Mouse (Mus musculus) kidney, embryonic 15.5 days (tissue): ENCODE measurements at regions not wholly inside any gene's neighbourhood (a gene's known extent, or its start where the extent isn't known, plus 50 kb on each side); places are given as distances from the start of the nearest gene placed in this dataset.
A peak's percentile ranks its signal among the peaks of the same experiment; 100 is the strongest.

ENCODE experiments used
- ATAC-seq: fragments of 200-750 bp; cut with Nextera tagmentation; replicated peaks from 2 replicates; pipeline ENCODE4 v1.8.0; 2017; ENCODE audit warnings: moderate TSS enrichment; ENCODE audit not compliant: low FRiP score
- H3K27ac ChIP-seq: fragments of 300-500 bp; sonication (generic); 2 replicates; pipeline ENCODE4 v1.5.1; 2015; ENCODE audit warnings: mild to moderate bottlenecking, inconsistent platforms
- H3K27me3 ChIP-seq: fragments of 300-500 bp; sonication (generic); 2 replicates; pipeline ENCODE4 v1.6.1; 2015; ENCODE audit warnings: inconsistent platforms
- H3K36me3 ChIP-seq: fragments of 300-500 bp; sonication (generic); 2 replicates; pipeline ENCODE4 v1.6.1; 2015; ENCODE audit warnings: inconsistent platforms
- H3K4me1 ChIP-seq: fragments of 300-500 bp; sonication (generic); 2 replicates; pipeline ENCODE4 v1.6.1; 2015; ENCODE audit warnings: inconsistent platforms
- H3K4me2 ChIP-seq: fragments of 300-500 bp; sonication (generic); 2 replicates; pipeline ENCODE4 v1.6.1; 2015; ENCODE audit warnings: moderate library complexity, mild to moderate bottlenecking, inconsistent platforms
- H3K4me3 ChIP-seq: fragments of 300-500 bp; sonication (generic); replicated peaks from 2 replicates; pipeline ENCODE4 v1.5.1; 2015; ENCODE audit warnings: mild to moderate bottlenecking, inconsistent platforms
- H3K9ac ChIP-seq: fragments of 300-500 bp; sonication (generic); 2 replicates; pipeline ENCODE4 v1.6.1; 2015; ENCODE audit warnings: mild to moderate bottlenecking, inconsistent platforms
- H3K9me3 ChIP-seq: fragments of 300-500 bp; sonication (generic); replicated peaks from 2 replicates; pipeline ENCODE4 v1.6.1; 2016; ENCODE audit warnings: inconsistent platforms
- WGBS: fragments of 180-500 bp; shearing (Covaris S2); methylation state at CpG from one replicate; pipeline ENCODE4 v1.1.7; 2015; ENCODE audit warnings: mixed read lengths; 5-methylcytosine and 5-hydroxymethylcytosine counted together
- microRNA counts: library from miRNA; unstranded; fragments of <30 nt; microRNA quantifications from one replicate; lab custom pipeline; 2016
- microRNA-seq: library from miRNA; unstranded; fragments of <30 nt; microRNA quantifications from one replicate; pipeline ENCODE4, GENCODE M21; 2016

DNA sequence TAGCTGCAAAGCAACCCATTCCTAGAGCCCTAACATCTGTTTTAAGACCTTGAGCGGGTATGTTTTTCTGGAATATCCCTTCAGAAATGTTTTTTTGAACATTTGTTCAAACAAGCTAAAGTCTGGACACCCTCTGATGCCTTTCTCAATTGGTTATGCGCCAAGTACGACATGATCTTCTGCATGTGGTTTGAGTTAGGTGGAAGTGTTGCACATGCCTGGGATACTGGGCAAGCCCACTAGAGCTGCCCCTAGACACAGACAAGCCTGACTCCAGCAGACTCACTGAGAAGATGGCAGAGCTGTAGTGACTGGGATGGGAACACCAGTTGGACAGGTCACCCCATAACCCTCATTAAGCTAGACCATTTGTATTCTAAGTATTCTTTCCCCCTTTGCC is 153.2 kb upstream of the Cypt2 start:
- Histone ChIP-seq H3K9me3 (no peaks in the 10 kb centered on the region), H3K9ac (no peak overlapping the region), H3K4me1 (no peaks in the 10 kb centered on the region), H3K27me3 (peaks cover 45% of the 10 kb centered on the region), H3K4me3 (no peak overlapping the region), H3K4me2 (no peak overlapping the region), H3K36me3 (no peaks in the 10 kb centered on the region), H3K27ac (no peak overlapping the region)
- 87% methylated on average over 3 of the region's 3 CpGs for WGBS
- no peak for ATAC-seq

DNA sequence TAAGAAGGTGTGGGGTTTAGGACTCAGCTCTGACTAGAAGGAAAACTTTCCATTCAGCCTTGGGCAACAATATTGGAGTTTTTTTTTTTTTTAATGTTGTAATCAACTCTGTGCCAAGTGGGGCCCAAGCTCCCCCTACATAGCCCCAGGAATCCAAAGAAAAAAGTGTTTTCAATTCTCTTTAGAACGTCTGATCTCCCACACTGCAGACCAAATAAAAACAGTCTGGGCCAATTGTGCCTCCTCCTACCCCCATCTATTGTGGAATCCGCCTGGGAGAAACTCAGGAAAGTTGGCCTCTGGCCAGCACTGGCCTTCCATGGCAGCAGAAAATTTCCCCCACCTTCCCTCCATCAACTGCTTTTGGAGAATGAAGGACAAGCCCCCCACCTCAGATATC is 133.3 kb upstream of the Cypt2 start:
- WGBS: 41% methylated on average over 2 of the region's 2 CpGs
- no peak overlapping the region for H3K27ac ChIP-seq
- H3K9me3 ChIP-seq: no peaks in the 10 kb centered on the region
- ATAC-seq: no peak
- H3K36me3 ChIP-seq: no peaks in the 10 kb centered on the region
- H3K4me2 ChIP-seq: no peak overlapping the region
- no peak overlapping the region for H3K4me3 ChIP-seq
- H3K9ac ChIP-seq: no peak overlapping the region
- H3K27me3 ChIP-seq: peaks cover 45% of the 10 kb centered on the region
- H3K4me1 ChIP-seq: no peaks in the 10 kb centered on the region

DNA sequence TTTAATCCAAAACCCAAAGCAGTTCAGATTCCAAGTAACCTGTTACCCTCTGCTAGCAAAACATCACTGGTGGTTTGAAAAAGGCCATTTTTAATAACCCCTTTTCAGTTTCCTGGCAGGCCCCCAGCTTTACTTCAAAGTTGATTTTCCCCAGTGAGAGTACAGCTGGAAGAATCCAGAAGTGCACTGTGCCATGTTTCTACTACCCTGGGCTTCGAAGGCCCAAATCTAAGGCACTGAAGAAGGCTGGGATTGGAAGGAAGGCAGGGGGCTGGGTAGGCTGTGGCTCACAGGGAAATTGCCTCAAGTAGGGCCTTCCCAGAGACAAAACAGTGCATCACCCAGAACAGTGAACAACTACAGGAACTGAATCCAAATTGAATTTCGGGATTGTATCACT is 131.6 kb upstream of the Cypt2 start:
- Histone ChIP-seq H3K9ac (no peak overlapping the region), H3K4me2 (no peak overlapping the region), H3K27ac (no peak overlapping the region), H3K9me3 (no peaks in the 10 kb centered on the region), H3K4me3 (no peak overlapping the region), H3K36me3 (no peaks in the 10 kb centered on the region), H3K4me1 (no peaks in the 10 kb centered on the region), H3K27me3 (peaks cover 48% of the 10 kb centered on the region)
- WGBS: 79% methylated on average over 2 of the region's 2 CpGs
- no peak for ATAC-seq

DNA sequence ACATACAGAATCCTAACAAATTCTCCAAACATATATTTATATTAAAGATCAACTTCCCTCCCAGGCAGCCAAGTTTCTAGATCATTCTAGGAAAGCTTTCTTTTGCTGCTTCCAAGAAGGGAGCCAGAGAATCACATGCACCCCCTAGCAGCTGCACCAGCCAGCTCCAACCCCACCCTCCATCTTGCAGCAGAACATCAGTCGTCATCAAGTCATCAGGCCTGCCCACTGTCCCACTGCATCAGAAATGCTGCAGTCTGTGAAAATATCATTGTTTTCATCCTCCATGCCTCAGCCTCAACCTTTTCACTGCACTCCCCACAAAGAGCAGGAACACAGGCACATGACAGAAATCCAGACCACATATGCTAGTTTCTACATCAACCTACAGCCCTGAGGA is 109.1 kb upstream of the Cypt2 start:
- no peak for ATAC-seq
- Histone ChIP-seq H3K4me1 (no peaks in the 10 kb centered on the region), H3K27me3 (peaks cover 35% of the 10 kb centered on the region), H3K9ac (no peak overlapping the region), H3K4me3 (no peak overlapping the region), H3K36me3 (no peaks in the 10 kb centered on the region), H3K4me2 (no peak overlapping the region), H3K9me3 (no peaks in the 10 kb centered on the region), H3K27ac (no peak overlapping the region)
- WGBS: 83% methylated on average over 1 of the region's 1 CpGs

DNA sequence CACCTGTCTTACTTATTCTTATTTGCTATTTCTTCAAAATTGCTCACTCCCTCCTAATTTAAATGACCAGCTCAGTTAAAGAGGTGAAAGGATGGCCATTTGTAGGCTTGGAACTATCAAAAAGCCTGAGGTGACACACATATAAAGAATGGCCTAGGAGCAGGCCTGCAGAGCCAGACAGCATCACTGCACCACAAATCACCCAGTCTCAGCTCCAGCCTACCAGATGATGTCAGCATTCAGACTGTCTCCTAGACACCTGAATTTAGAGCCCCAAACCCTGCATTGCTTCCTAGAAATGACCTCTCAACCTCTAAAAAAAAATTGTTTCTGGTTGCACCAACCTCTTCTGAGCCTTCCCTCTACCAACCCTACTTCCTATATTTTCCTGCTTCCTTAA is 108.5 kb upstream of the Cypt2 start:
- Histone ChIP-seq H3K4me1 (no peaks in the 10 kb centered on the region), H3K27me3 (peaks cover 33% of the 10 kb centered on the region), H3K9ac (no peak overlapping the region), H3K27ac (no peak overlapping the region), H3K4me2 (no peak overlapping the region), H3K4me3 (no peak overlapping the region), H3K9me3 (no peaks in the 10 kb centered on the region), H3K36me3 (no peaks in the 10 kb centered on the region)
- no peak for ATAC-seq

DNA sequence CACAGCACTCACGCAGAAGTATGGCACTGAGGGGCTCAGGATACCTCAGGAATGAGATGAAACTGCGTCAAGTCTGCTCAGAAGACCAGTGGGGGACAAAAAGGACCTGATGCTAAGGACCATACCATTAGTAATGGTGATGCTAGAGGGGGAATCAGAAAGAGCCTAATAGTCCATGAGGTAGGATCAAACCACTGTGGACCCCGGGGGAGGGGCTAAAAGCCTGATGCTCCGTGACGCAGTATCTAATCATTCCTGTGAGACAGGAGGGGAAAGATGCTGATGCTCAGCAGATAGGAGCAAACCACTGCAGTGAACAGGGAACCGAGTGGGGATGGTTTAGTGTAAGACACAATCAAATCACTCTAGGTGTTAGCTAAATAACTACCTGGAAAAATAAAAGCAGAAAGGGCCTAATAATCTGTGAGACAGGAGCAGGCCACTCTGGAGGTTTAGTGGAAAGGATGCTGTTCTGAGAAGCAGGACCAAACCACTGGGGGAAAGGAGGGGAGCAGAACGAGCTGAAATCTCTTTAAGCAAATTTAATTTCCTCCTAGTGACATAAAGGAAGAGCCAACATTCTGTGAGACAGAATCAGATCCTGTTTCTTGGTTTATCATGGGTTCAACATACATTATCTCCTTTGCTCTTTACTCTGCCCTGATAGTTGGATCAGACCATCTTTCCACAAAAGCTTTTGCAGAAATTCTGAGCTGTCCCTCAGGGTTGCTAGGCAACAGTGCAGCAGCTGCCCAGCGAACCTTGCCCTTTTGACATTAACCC is 107.7 kb upstream of the Cypt2 start:
- WGBS: 31% methylated on average over 8 of the region's 8 CpGs
- no peaks in the 10 kb centered on the region for H3K4me1 ChIP-seq
- H3K27me3 ChIP-seq: peaks cover 34% of the 10 kb centered on the region
- H3K27ac ChIP-seq: no peak overlapping the region
- no peaks in the 10 kb centered on the region for H3K9me3 ChIP-seq
- H3K9ac ChIP-seq: no peak overlapping the region
- H3K4me3 ChIP-seq: peak overlapping the region; percentile 16; the same call in 1 of the 2 replicates
- no peaks in the 10 kb centered on the region for H3K36me3 ChIP-seq
- ATAC-seq: peak; percentile 80
- H3K4me2 ChIP-seq: peak overlapping the region; percentile 32; the same call in 1 of the 2 replicates

DNA sequence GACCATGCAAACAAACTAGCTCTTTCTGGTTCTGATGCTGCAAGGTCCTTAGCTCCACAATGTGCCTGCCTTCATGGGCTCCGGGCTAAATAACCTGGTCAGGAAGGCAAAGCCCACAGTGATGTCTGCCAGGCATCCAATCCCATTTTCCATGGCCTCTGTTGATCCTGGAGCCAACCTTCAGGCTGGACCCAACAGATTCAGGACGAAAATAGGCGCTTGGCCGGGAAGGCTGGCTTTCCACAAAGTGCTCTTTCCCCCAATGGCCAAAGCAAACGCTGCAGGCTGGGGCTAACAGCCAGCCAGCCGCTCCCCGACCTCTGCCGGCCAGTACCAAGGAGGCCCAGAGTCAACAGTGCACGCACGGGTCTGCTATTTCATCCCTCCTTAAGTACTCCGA is 106.3 kb upstream of the Cypt2 start:
- Histone ChIP-seq H3K9ac (no peak overlapping the region), H3K27me3 (peaks cover 30% of the 10 kb centered on the region), H3K4me2 (no peak overlapping the region), H3K4me1 (no peaks in the 10 kb centered on the region), H3K4me3 (no peak overlapping the region), H3K36me3 (no peaks in the 10 kb centered on the region), H3K9me3 (no peaks in the 10 kb centered on the region), H3K27ac (no peak overlapping the region)
- no peak for ATAC-seq
- 49% methylated on average over 11 of the region's 11 CpGs for WGBS

DNA sequence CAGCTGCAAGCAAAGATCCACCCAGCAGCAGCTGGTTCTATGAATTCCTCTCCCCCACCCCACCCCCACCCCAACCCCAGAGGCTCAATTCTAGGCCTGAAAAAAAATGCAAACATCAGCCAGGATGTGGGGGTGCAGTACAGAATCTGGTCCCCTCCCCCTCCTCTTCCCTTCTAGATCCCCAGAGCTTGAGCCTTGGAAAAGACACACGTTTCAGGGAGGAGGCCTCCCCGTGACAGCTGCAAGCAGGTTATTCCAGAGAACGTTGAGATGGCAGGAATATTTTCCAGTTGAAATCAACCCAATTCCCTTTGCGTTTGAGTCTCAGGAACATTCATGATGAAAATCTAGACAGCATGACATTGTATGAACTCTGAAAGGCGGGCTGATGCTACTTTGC is 86.2 kb upstream of the Cypt2 start:
- peaks cover 17% of the 10 kb centered on the region; the same call in 1 of the 2 replicates for H3K27me3 ChIP-seq
- no peak overlapping the region for H3K4me2 ChIP-seq
- ATAC-seq: no peak
- WGBS: 48% methylated on average over 5 of the region's 5 CpGs
- H3K4me1 ChIP-seq: no peaks in the 10 kb centered on the region
- H3K9ac ChIP-seq: no peak overlapping the region
- no peak overlapping the region for H3K27ac ChIP-seq
- H3K9me3 ChIP-seq: no peaks in the 10 kb centered on the region
- H3K4me3 ChIP-seq: no peak overlapping the region
- H3K36me3 ChIP-seq: no peaks in the 10 kb centered on the region

DNA sequence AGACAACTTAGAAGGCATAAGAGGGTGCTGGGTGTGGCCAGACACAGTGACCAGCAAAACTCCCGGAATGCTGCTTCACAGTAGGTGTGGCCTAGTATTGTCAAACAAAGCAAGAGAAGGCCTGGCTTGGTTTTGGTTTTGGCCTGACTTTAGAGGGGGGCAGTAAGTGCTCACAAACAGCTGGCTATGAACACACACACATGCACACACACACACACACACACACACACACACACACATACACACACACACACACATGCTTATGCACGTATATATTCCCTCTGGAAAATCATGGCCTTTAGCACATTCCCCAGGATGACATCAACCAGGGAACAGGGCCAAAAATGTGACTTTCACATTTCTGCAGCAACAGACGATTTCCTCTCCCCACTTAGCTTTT is 78.6 kb upstream of the Cypt2 start:
- 0 out of 2 replicates have a peak overlapping the region, but pooled peaks have one; percentile 19 for H3K27ac ChIP-seq
- no peak overlapping the region for H3K4me2 ChIP-seq
- H3K36me3 ChIP-seq: no peaks in the 10 kb centered on the region
- no peaks in the 10 kb centered on the region for H3K4me1 ChIP-seq
- no peaks in the 10 kb centered on the region for H3K9me3 ChIP-seq
- ATAC-seq: no peak
- WGBS: 42% methylated on average over 3 of the region's 3 CpGs
- peaks cover 16% of the 10 kb centered on the region for H3K27me3 ChIP-seq
- H3K9ac ChIP-seq: no peak overlapping the region
- H3K4me3 ChIP-seq: no peak overlapping the region

MicroRNA genes in the stretch of these regions (microRNA counts, 519-probe panel; counts per million panel counts)
- 31.7 counts per million for microRNA mmu-miR-325 (lab: Ali Mortazavi, UCI)

Small RNAs in the stretch of these regions (microRNA-seq; reads per million reads assigned to microRNA genes)
- gene Mir325: 47.7 reads per million, percentile 48 among the genes with 10 or more reads in this experiment
